ENCODE assay signal across 26 mouse cellular contexts in genomic region chr11:6759578-6759977, GRCm38 (mm10).
DNase-seq lines count a peak whose midpoint lies in the region; ATAC-seq lines count a peak whose summit lies in the region.
"Had no signal": no experiment of that assay in that cellular context is flagged by ENCODE, and none has a peak within 500 bp of the region (broad histone marks: within the 10 kb centered on the region; RNA-seq: fewer than 3 reads in every experiment).

No protein-coding gene starts in this region.

- intact Hi-C loops in heart, postnatal 14 days (cut with DNase I), result no loop called here

- no peak overlapping the region for H3K9ac ChIP-seq in limb, embryonic 11.5 days (ENCODE audit: low read length)
- H3K9ac ChIP-seq: embryonic facial prominence, embryonic 13.5 days; embryonic facial prominence, embryonic 15.5 days; forebrain, embryonic 12.5 days had no signal

- no peak overlapping the region for H3K27ac ChIP-seq in limb, embryonic 11.5 days (replicated peaks; ENCODE audit: low read depth, low read length)
- no peak overlapping the region for H3K27ac ChIP-seq in limb, embryonic 10.5 days
- H3K27ac ChIP-seq: embryonic facial prominence, embryonic 13.5 days; embryonic facial prominence, embryonic 15.5 days; forebrain, embryonic 10.5 days; forebrain, embryonic 12.5 days had no signal

- H3K4me3 ChIP-seq in limb, embryonic 11.5 days (ENCODE audit: low read depth, low read length), result no peak overlapping the region
- no peak overlapping the region for H3K4me3 ChIP-seq in limb, embryonic 10.5 days
- H3K4me3 ChIP-seq: embryonic facial prominence, embryonic 13.5 days; embryonic facial prominence, embryonic 15.5 days; erythroblast, embryonic 14.5 days; forebrain, embryonic 10.5 days; forebrain, embryonic 12.5 days had no signal

- no peak overlapping the region for H3K4me2 ChIP-seq in limb, embryonic 11.5 days (ENCODE audit: low read depth, severe bottlenecking)
- H3K4me2 ChIP-seq: embryonic facial prominence, embryonic 13.5 days; embryonic facial prominence, embryonic 15.5 days; forebrain, embryonic 12.5 days had no signal

- no peaks in the 10 kb centered on the region for H3K27me3 ChIP-seq in limb, embryonic 11.5 days (ENCODE audit: control insufficient read depth, insufficient read depth, low read length)
- H3K27me3 ChIP-seq in limb, embryonic 10.5 days (ENCODE audit: low read depth, poor library complexity, severe bottlenecking), result no peaks in the 10 kb centered on the region
- H3K27me3 ChIP-seq: embryonic facial prominence, embryonic 13.5 days; embryonic facial prominence, embryonic 15.5 days; forebrain, embryonic 12.5 days; Patski had no signal

- H3K4me1 ChIP-seq in limb, embryonic 11.5 days (ENCODE audit: control insufficient read depth, insufficient read depth, low read length), result no peaks in the 10 kb centered on the region
- no peaks in the 10 kb centered on the region for H3K4me1 ChIP-seq in limb, embryonic 10.5 days
- H3K4me1 ChIP-seq: embryonic facial prominence, embryonic 13.5 days; embryonic facial prominence, embryonic 15.5 days; forebrain, embryonic 10.5 days; forebrain, embryonic 12.5 days had no signal

- no peaks in the 10 kb centered on the region for H3K36me3 ChIP-seq in limb, embryonic 11.5 days (ENCODE audit: control insufficient read depth, insufficient read depth, low read length)
- no peaks in the 10 kb centered on the region for H3K36me3 ChIP-seq in limb, embryonic 10.5 days
- H3K36me3 ChIP-seq: embryonic facial prominence, embryonic 13.5 days; embryonic facial prominence, embryonic 15.5 days; forebrain, embryonic 10.5 days; forebrain, embryonic 12.5 days; G1E had no signal

- DNase-seq in heart, adult 11 months, result peak; percentile 44
- no peak for DNase-seq in heart, postnatal 14 days
- DNase-seq in limb, embryonic 11.5 days (ENCODE audit: low spot score), result no peak
- DNase-seq in limb, embryonic 10.5 days (ENCODE audit: low spot score), result no peak
- DNase-seq in R1 (ENCODE audit: low read depth, low spot score), result peak; percentile 54
- DNase-seq: adrenal gland, adult 2 months; adrenal gland, postnatal 10 days; adrenal gland, postnatal 25 days; B cell, adult 2 months; cerebellum, adult 11 months; cerebellum, adult 18-20 months; cerebellum, adult 8-10 months; cerebellum, adult 9-11 months; cerebellum, postnatal 14 days; cerebellum, postnatal 36 days; embryo, embryonic 11 days had no signal

- 0 out of 2 replicates have a peak, but pooled peaks have one; percentile 47 for ATAC-seq in limb, embryonic 11.5 days (ENCODE audit: insufficient number of reproducible peaks, low FRiP score, low TSS enrichment, low read depth)
- ATAC-seq: CD4-positive, CD25-positive, alpha-beta regulatory T cell, adult 4 months; forebrain, embryonic 14.5 days; forebrain, embryonic 16.5 days; Patski had no signal

- no peaks in the 10 kb centered on the region for H3K9me3 ChIP-seq in limb, embryonic 11.5 days (ENCODE audit: control insufficient read depth, low read length)
- H3K9me3 ChIP-seq in limb, embryonic 10.5 days (replicated peaks), result no peaks in the 10 kb centered on the region
- H3K9me3 ChIP-seq: embryonic facial prominence, embryonic 13.5 days; embryonic facial prominence, embryonic 15.5 days; forebrain, embryonic 10.5 days; forebrain, embryonic 12.5 days; G1E had no signal

- WGBS in limb, embryonic 11.5 days, result 80% methylated on average over 4 of the region's 4 CpGs
- WGBS in limb, embryonic 10.5 days, result 90% methylated on average over 4 of the region's 4 CpGs

Comparison
In these comparisons a context has a peak if more than half of its experiments do, and no peak if none do; other contexts are left out.
1. DNase-seq: peak in heart, adult 11 months (single experiment) and R1 (single experiment); none in heart, postnatal 14 days (0 of 2), limb, embryonic 11.5 days (single experiment) and limb, embryonic 10.5 days (single experiment).